In genomic region chr3:37365976-37366375, GRCm38 (mm10) we compare ENCODE assay signal across 22 mouse cellular contexts. TPM values are rescaled to one million over a fixed set of nuclear protein-coding genes. Genes with fewer than 3 reads are reported as not detected.
DNase-seq lines count a peak whose midpoint lies in the region; ATAC-seq and TF ChIP-seq lines count a peak whose summit lies in the region.
"Had no signal": no experiment of that assay in that cellular context is flagged by ENCODE, and none has a peak within 500 bp of the region (broad histone marks: within the 10 kb centered on the region; RNA-seq: fewer than 3 reads in every experiment).

No protein-coding gene starts in this region.

- 42% methylated on average over 3 of the region's 3 CpGs for WGBS in heart, embryonic 13.5 days
- WGBS in heart, embryonic 12.5 days, result 34% methylated on average over 3 of the region's 3 CpGs
- WGBS in kidney, postnatal 0 days, result 39% methylated on average over 3 of the region's 3 CpGs
- 35% methylated on average over 3 of the region's 3 CpGs for WGBS in intestine, embryonic 15.5 days

- H3K4me1 ChIP-seq in heart, embryonic 13.5 days, result peaks cover 14% of the 10 kb centered on the region
- peaks cover 11% of the 10 kb centered on the region for H3K4me1 ChIP-seq in heart, embryonic 12.5 days (replicated peaks)
- H3K4me1 ChIP-seq in kidney, postnatal 0 days (replicated peaks; ENCODE audit: insufficient read depth, low read length), result no peaks in the 10 kb centered on the region
- peaks cover 6% of the 10 kb centered on the region; the same call in 1 of the 2 replicates for H3K4me1 ChIP-seq in intestine, embryonic 15.5 days (replicated peaks)
- H3K4me1 ChIP-seq: hindbrain, embryonic 13.5 days; liver, embryonic 15.5 days; midbrain, embryonic 12.5 days; stomach, embryonic 15.5 days had no signal

- H3K27ac ChIP-seq in heart, embryonic 13.5 days (replicated peaks), result peak overlapping the region; percentile 29; the same call in 1 of the 2 replicates
- H3K27ac ChIP-seq in heart, embryonic 12.5 days (ENCODE audit: poor library complexity, severe bottlenecking), result no peak overlapping the region
- H3K27ac ChIP-seq in kidney, postnatal 0 days, result no peak overlapping the region
- H3K27ac ChIP-seq in intestine, embryonic 15.5 days, result no peak overlapping the region
- H3K27ac ChIP-seq: embryonic facial prominence, embryonic 15.5 days; hindbrain, embryonic 13.5 days; liver, embryonic 15.5 days; midbrain, embryonic 12.5 days; stomach, embryonic 15.5 days had no signal

- peak; percentile 76 for DNase-seq in kidney, postnatal 0 days (ENCODE audit: low spot score)
- no peak for DNase-seq in kidney, postnatal 25 days
- DNase-seq in lung, postnatal 10 days, result peak; percentile 73
- DNase-seq in adrenal gland, postnatal 4 days (ENCODE audit: low spot score in 2 of 2), result no peak
- DNase-seq in right cerebral cortex, adult 18-20 months, result no peak
- DNase-seq: adrenal gland, postnatal 25 days; cerebellum, adult 11 months; cerebellum, adult 9-11 months; gastrocnemius, postnatal 10 days; heart, postnatal 36 days; left cerebral cortex, postnatal 4 days; liver had no signal

- H3K36me3 ChIP-seq in heart, embryonic 13.5 days, result no peaks in the 10 kb centered on the region
- H3K36me3 ChIP-seq in heart, embryonic 12.5 days, result no peaks in the 10 kb centered on the region
- no peaks in the 10 kb centered on the region for H3K36me3 ChIP-seq in kidney, postnatal 0 days (ENCODE audit: insufficient read depth, low read length)
- no peaks in the 10 kb centered on the region for H3K36me3 ChIP-seq in intestine, embryonic 15.5 days
- H3K36me3 ChIP-seq: embryonic facial prominence, embryonic 15.5 days; hindbrain, embryonic 13.5 days; liver, embryonic 15.5 days; midbrain, embryonic 12.5 days; stomach, embryonic 15.5 days had no signal

- no peak overlapping the region for H3K4me3 ChIP-seq in heart, embryonic 13.5 days
- H3K4me3 ChIP-seq in heart, embryonic 12.5 days, result no peak overlapping the region
- H3K4me3 ChIP-seq in kidney, postnatal 0 days (replicated peaks; ENCODE audit: low read depth, low read length), result no peak overlapping the region
- H3K4me3 ChIP-seq in intestine, embryonic 15.5 days (replicated peaks), result no peak overlapping the region
- H3K4me3 ChIP-seq: embryonic facial prominence, embryonic 15.5 days; hindbrain, embryonic 13.5 days; liver, embryonic 15.5 days; midbrain, embryonic 12.5 days; stomach, embryonic 15.5 days had no signal

- H3K4me2 ChIP-seq in heart, embryonic 13.5 days, result no peak overlapping the region
- H3K4me2 ChIP-seq in heart, embryonic 12.5 days, result no peak overlapping the region
- H3K4me2 ChIP-seq in kidney, postnatal 0 days (ENCODE audit: low read length), result no peak overlapping the region
- no peak overlapping the region for H3K4me2 ChIP-seq in intestine, embryonic 15.5 days (replicated peaks)
- H3K4me2 ChIP-seq: embryonic facial prominence, embryonic 15.5 days; hindbrain, embryonic 13.5 days; liver, embryonic 15.5 days; midbrain, embryonic 12.5 days; stomach, embryonic 15.5 days had no signal

- no peaks in the 10 kb centered on the region for H3K27me3 ChIP-seq in heart, embryonic 13.5 days (replicated peaks)
- no peaks in the 10 kb centered on the region for H3K27me3 ChIP-seq in heart, embryonic 12.5 days (replicated peaks)
- H3K27me3 ChIP-seq in kidney, postnatal 0 days (ENCODE audit: insufficient read depth, low read length), result no peaks in the 10 kb centered on the region
- no peaks in the 10 kb centered on the region for H3K27me3 ChIP-seq in intestine, embryonic 15.5 days (replicated peaks)
- H3K27me3 ChIP-seq: embryonic facial prominence, embryonic 15.5 days; hindbrain, embryonic 13.5 days; liver, embryonic 15.5 days; midbrain, embryonic 12.5 days; stomach, embryonic 15.5 days had no signal

- no peaks in the 10 kb centered on the region for H3K9me3 ChIP-seq in heart, embryonic 13.5 days
- H3K9me3 ChIP-seq in heart, embryonic 12.5 days (replicated peaks), result no peaks in the 10 kb centered on the region
- H3K9me3 ChIP-seq in kidney, postnatal 0 days (replicated peaks; ENCODE audit: low read length), result no peaks in the 10 kb centered on the region
- no peaks in the 10 kb centered on the region for H3K9me3 ChIP-seq in intestine, embryonic 15.5 days
- H3K9me3 ChIP-seq: embryonic facial prominence, embryonic 15.5 days; hindbrain, embryonic 13.5 days; liver, embryonic 15.5 days; midbrain, embryonic 12.5 days; stomach, embryonic 15.5 days had no signal

- TF ChIP-seq CTCF in kidney, postnatal 0 days (IDR thresholded peaks at IDR 0.05; ENCODE audit: low read depth), result no peak

- no peak for ATAC-seq in heart, embryonic 13.5 days (ENCODE audit: extremely low read depth, insufficient number of reproducible peaks, low FRiP score, low TSS enrichment)
- ATAC-seq in heart, embryonic 12.5 days (ENCODE audit: insufficient number of reproducible peaks, low FRiP score), result no peak
- ATAC-seq in kidney, postnatal 0 days (replicated peaks; ENCODE audit: low FRiP score, low read depth), result 0 out of 2 replicates have a peak, but pooled peaks have one; percentile 25
- ATAC-seq in intestine, embryonic 15.5 days, result 0 out of 2 replicates have a peak, but pooled peaks have one; percentile 24
- ATAC-seq: forebrain, embryonic 14.5 days had no signal

- H3K9ac ChIP-seq in heart, embryonic 13.5 days, result no peak overlapping the region
- no peak overlapping the region for H3K9ac ChIP-seq in heart, embryonic 12.5 days
- H3K9ac ChIP-seq in kidney, postnatal 0 days (ENCODE audit: low read depth, low read length), result no peak overlapping the region
- H3K9ac ChIP-seq in intestine, embryonic 15.5 days, result no peak overlapping the region
- H3K9ac ChIP-seq: embryonic facial prominence, embryonic 15.5 days; hindbrain, embryonic 13.5 days; liver, embryonic 15.5 days; midbrain, embryonic 12.5 days; stomach, embryonic 15.5 days had no signal

RNA-seq across cellular contexts. Expression of gene Fgf2, which starts 17.8 kb away (rescaled TPM):
- polyA plus RNA-seq in heart, embryonic 13.5 days (2015; fragmentation: Nextera tagmentation; extraction: Ambion mirVana), result 0.94 and 1.2 TPM in 2 replicates
- polyA plus RNA-seq in heart, embryonic 12.5 days (2016; fragmentation: Nextera tagmentation; extraction: Ambion mirVana), result 2.3 and 3.1 TPM in 2 replicates
- polyA plus RNA-seq in kidney, postnatal 0 days (2015; fragmentation: Nextera tagmentation; extraction: Ambion mirVana), result 1.3 and 1.6 TPM in 2 replicates
- polyA plus RNA-seq in intestine, embryonic 15.5 days (2015; fragmentation: Nextera tagmentation; extraction: Ambion mirVana), result 1.7 and 2.5 TPM in 2 replicates
- total RNA-seq in adrenal gland, postnatal 4 days (2021), result 1 to 10 TPM; 5.0 to 7.1 TPM
- total RNA-seq: megakaryocyte, adult 5-6 weeks had no signal

RNA-seq across cellular contexts. Expression of gene Cetn4, which starts 53.5 kb away (rescaled TPM):
- polyA plus RNA-seq in heart, embryonic 13.5 days (2015; fragmentation: Nextera tagmentation; extraction: Ambion mirVana), result 1.2 and 1.3 TPM in 2 replicates
- 0.95 and 2.1 TPM in 2 replicates for polyA plus RNA-seq in heart, embryonic 12.5 days (2016; fragmentation: Nextera tagmentation; extraction: Ambion mirVana)
- polyA plus RNA-seq in kidney, postnatal 0 days (2015; fragmentation: Nextera tagmentation; extraction: Ambion mirVana), result 3.7 and 4.1 TPM in 2 replicates
- polyA plus RNA-seq in intestine, embryonic 15.5 days (2015; fragmentation: Nextera tagmentation; extraction: Ambion mirVana), result 2.3 and 2.6 TPM in 2 replicates
- total RNA-seq in adrenal gland, postnatal 4 days (2021), result 1 to 10 TPM; 4.4 to 5.3 TPM

RNA-seq across cellular contexts. Expression of gene Bbs12, which starts 53.6 kb away (rescaled TPM):
- polyA plus RNA-seq in heart, embryonic 13.5 days (2015; fragmentation: Nextera tagmentation; extraction: Ambion mirVana), result 4.9 and 5.0 TPM in 2 replicates
- 3.9 and 5.4 TPM in 2 replicates for polyA plus RNA-seq in heart, embryonic 12.5 days (2016; fragmentation: Nextera tagmentation; extraction: Ambion mirVana)
- polyA plus RNA-seq in kidney, postnatal 0 days (2015; fragmentation: Nextera tagmentation; extraction: Ambion mirVana), result 7.7 and 8.0 TPM in 2 replicates
- polyA plus RNA-seq in intestine, embryonic 15.5 days (2015; fragmentation: Nextera tagmentation; extraction: Ambion mirVana), result 5.1 and 5.3 TPM in 2 replicates
- total RNA-seq in adrenal gland, postnatal 4 days (2021), result 1 to 10 TPM; 6.0 TPM

RNA-seq across cellular contexts. Expression of gene Spata5, which starts 53.7 kb away (rescaled TPM):
- polyA plus RNA-seq in heart, embryonic 13.5 days (2015; fragmentation: Nextera tagmentation; extraction: Ambion mirVana), result 21.4 and 23.6 TPM in 2 replicates
- polyA plus RNA-seq in heart, embryonic 12.5 days (2016; fragmentation: Nextera tagmentation; extraction: Ambion mirVana), result 26.4 and 32.2 TPM in 2 replicates
- polyA plus RNA-seq in kidney, postnatal 0 days (2015; fragmentation: Nextera tagmentation; extraction: Ambion mirVana), result 39.5 and 44.8 TPM in 2 replicates
- polyA plus RNA-seq in intestine, embryonic 15.5 days (2015; fragmentation: Nextera tagmentation; extraction: Ambion mirVana), result 31.1 and 34.5 TPM in 2 replicates
- total RNA-seq in adrenal gland, postnatal 4 days (2021), result 10 to 100 TPM; 32.0 to 42.8 TPM

RNA-seq across cellular contexts. Expression of gene Nudt6, which starts 54.0 kb away (rescaled TPM):
- 9.8 and 11.8 TPM in 2 replicates for polyA plus RNA-seq in heart, embryonic 13.5 days (2015; fragmentation: Nextera tagmentation; extraction: Ambion mirVana)
- polyA plus RNA-seq in heart, embryonic 12.5 days (2016; fragmentation: Nextera tagmentation; extraction: Ambion mirVana), result 10.0 and 12.4 TPM in 2 replicates
- 13.3 and 18.2 TPM in 2 replicates for polyA plus RNA-seq in kidney, postnatal 0 days (2015; fragmentation: Nextera tagmentation; extraction: Ambion mirVana)
- polyA plus RNA-seq in intestine, embryonic 15.5 days (2015; fragmentation: Nextera tagmentation; extraction: Ambion mirVana), result 8.1 and 8.5 TPM in 2 replicates
- total RNA-seq in adrenal gland, postnatal 4 days (2021), result 10 to 100 TPM; 17.5 to 18.3 TPM

Comparison
In these comparisons a context has a peak if more than half of its experiments do, and no peak if none do; other contexts are left out.
1. DNase-seq: peak in kidney, postnatal 0 days (single experiment) and lung, postnatal 10 days (single experiment); none in kidney, postnatal 25 days (0 of 2), adrenal gland, postnatal 4 days (0 of 2) and right cerebral cortex, adult 18-20 months (single experiment).
2. ATAC-seq: peak in kidney, postnatal 0 days (single experiment) and intestine, embryonic 15.5 days (single experiment); none in heart, embryonic 13.5 days (single experiment) and heart, embryonic 12.5 days (single experiment).